Mouse (Mus musculus): ENCODE data around the gene Hapln2. TPM values are rescaled to one million over a fixed set of nuclear protein-coding genes. Genes with fewer than 3 reads are reported as not detected.

The Hapln2 gene
- total RNA-seq, 2 experiments from 2014 or later = 11.3 to 13.5 TPM

DNA sequence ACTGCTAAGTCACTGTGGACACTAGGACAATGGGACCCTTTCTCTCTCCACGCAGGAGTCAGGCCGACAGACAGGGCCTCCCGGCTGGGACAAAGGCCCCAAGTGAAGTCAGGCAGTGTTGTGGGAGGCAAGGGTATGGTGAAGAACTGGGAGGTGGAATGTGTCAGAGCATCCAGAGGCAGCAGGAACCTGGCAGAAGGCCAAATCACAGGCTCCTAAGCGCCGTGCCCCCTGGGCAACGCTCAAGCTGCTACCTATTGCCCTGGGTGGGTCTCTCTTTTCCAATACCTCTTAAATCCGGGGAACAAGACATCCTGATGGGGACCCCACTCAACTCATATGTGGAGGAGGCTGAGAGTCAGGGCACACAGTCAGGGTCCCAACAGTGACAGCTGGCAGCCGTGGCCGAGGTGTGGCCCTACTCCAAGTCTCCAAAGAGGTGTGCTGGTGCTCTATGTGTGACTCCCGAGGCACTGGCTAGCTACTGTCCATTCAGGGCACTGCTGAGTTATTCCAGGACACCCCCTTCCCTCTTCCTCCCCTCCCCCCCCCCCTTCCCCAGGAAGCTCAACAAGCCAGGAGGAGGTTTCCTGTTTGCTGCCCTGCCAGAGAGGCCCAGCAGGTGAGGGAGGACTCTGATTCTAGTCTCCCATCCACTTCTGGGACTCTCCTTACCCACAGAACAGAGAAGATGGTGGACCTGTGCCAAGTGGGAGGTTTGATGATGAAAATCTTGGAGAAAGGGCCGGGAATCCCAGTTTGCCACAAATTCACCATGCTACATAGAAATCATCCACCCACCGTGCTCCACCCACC is 41.7 kb downstream of the Hapln2 start:
- H3K4me3 ChIP-seq = no peak overlapping the region
- no peak for TF ChIP-seq CTCF (IDR thresholded peaks at IDR 0.05)
- peak overlapping the region; percentile 24; the same call in 1 of the 2 replicates for H3K27ac ChIP-seq
- intact Hi-C loops (cut with DNase I) = no loop called here
- DNase-seq (ENCODE audit: extremely low spot score in 1 of 2, low spot score in 2 of 2) = no peak

DNA sequence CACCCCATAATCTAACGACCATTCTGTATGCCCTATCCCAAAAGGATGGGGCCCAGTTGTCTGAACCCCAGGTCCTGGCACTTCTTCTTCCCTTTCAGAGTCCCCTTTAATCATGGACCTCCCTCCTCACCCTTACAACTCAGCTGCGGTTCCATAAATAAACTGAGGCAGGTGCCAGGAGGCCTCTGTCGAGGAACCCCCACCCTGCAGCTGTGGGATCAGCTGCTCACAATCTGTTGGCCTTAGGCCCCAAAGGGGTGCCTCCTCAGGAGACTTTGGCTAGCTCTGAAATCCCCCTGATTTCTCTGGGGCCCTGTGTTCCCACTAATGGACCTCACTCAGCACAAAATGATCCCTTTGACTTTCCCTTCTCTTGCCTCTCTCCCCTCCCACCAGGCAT is 43.3 kb downstream of the Hapln2 start:
- Histone ChIP-seq H3K4me3 (no peak overlapping the region), H3K27ac (no peak overlapping the region)
- no peak for TF ChIP-seq CTCF (IDR thresholded peaks at IDR 0.05)
- intact Hi-C loops (cut with DNase I) = no loop called here
- DNase-seq (ENCODE audit: extremely low spot score in 1 of 2, low spot score in 2 of 2) = no peak

DNA sequence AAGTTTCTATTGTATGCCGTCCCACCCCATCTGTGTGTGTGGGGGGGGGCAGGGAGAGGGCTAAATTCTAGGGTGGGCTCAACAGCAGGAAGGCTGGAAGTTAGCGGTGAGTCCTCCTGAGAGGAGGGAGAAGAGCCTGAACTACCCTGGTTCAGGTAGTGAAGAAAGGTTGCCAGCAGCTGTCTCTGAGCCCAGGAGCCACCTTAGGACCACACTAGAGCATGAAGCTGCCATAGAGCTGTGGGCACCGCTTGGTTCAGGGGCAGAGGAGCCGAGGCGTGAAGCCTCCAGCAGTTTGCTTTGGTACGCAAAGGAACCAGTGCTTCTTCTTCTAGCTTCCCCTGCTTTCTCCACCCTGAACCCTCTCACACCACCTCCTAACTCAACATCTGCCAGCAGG is 43.8 kb downstream of the Hapln2 start:
- no peak overlapping the region for H3K27ac ChIP-seq
- intact Hi-C loops (cut with DNase I) = no loop called here
- TF ChIP-seq CTCF (IDR thresholded peaks at IDR 0.05) = no peak
- H3K4me3 ChIP-seq = no peak overlapping the region
- no peak for DNase-seq (ENCODE audit: extremely low spot score in 1 of 2, low spot score in 2 of 2)

DNA sequence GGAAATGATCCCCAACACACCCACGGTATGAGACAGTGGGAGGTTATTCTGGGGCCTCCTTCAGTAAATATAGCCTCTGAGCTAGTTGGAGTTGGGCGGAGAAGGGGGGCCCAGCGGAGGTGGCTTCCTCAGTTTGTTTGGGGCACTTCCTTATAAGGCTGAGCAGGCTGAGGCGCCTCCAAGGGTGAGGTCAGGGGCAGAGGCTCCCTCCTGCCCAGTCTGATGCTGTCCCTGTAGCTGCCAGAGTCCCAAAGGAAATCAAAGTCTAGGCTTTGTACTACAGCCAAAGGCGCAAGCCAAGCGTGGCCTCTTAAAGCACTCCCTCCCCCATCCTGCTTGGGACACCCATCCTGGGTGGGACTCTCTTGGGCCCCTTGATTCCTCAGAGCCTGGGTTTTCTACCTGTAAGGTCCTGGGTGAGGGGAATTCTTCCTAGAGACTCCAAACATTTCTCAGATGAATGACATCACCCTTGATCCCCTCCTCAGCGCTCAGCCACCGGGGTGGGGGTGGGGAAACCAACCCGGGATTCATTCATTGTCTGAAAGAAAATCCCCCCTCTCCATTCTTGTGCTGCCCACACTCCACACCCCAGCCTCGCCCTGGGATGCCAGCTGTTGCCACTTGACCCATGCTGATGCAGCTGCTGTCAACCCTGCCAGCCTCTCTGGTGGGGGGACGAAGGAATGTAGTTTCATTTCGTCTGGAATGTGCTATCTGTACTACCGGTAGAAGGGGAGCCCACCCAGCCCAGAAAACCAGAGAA is 44.4 kb downstream of the Hapln2 start:
- H3K27ac ChIP-seq = peak overlapping the region; percentile 75; the same call in 1 of the 2 replicates
- intact Hi-C loops (cut with DNase I) = no loop called here
- H3K4me3 ChIP-seq = no peak overlapping the region
- DNase-seq (ENCODE audit: extremely low spot score in 1 of 2, low spot score in 2 of 2) = no peak
- no peak for TF ChIP-seq CTCF (IDR thresholded peaks at IDR 0.05)

DNA sequence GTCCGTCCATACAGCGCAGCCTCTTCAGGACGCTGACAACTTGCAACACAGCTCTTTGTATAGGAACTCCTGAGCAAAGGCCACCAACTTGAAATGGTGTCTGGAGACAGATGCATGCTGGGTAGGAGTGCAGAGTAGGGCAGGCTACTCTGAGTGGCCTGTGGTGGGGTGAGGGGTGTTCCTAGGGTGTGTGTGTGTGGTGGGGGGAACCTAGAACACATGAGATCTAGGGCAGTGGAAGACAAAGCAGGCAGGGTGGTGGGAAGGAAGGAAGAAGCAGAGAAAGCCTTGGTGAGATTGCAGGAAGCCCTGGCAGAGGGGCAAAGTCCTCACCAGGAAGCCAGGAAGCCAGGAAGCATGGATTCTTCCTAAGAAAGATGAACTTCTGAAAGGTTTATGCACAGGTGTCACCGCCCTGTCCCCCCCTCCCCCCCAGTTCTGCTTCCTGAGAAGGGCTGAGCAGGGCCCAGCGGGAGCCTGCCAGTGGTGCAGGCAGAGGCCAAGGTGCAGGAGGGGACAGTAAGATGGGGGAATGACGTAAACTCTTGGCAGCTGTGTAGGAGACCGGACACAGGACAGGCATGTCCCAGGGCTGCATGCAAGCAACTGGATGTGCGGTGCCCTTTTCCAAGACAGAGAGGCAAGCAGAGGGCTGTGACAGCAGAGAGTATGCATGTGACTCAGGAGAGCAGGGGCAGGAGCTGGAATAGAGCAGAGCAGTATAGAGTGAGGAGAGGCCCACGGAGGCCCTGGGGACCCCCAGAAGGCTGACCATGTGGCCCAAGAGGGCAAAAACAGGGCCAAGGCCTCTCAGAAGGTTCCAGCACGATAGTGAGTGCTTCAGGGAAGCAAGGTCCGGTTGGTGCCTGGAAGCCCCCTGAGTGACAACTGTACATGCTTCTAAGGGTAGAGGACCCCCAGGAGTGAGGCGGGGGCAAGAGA is 45.2 kb downstream of the Hapln2 start:
- intact Hi-C loops (cut with DNase I) = no loop called here
- Histone ChIP-seq H3K4me3 (no peak overlapping the region), H3K27ac (peak overlapping the region; percentile 75; the same call in 1 of the 2 replicates)
- no peak for TF ChIP-seq CTCF (IDR thresholded peaks at IDR 0.05)
- DNase-seq (ENCODE audit: extremely low spot score in 1 of 2, low spot score in 2 of 2) = no peak

DNA sequence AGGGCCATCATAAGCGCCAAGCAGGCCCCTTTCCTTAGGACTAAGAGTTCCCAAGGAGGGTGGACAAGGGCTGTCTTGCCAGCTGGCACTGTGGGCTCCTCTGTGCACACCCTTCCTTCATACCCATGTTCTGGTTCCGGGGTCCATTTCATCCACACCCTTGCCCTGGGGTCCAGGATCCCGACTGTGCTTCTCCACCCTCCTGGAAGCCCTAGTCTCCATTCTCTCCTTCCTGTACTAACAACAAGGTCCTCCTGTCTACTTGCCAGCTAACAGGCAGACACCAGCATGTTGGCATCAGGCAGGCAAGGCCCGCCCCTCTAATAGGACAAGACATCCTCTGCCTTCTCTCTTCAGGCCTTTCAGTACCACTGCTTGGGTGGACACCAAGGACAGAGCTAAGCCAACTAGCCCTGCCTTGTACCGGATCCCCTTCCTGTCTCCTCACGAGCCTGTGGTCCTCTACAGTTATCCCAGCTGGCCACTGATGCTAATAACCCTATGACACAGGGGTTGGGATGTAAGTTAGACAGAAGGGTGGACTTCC is 46.1 kb downstream of the Hapln2 start:
- no peak overlapping the region for H3K27ac ChIP-seq
- TF ChIP-seq CTCF (IDR thresholded peaks at IDR 0.05) = no peak
- H3K4me3 ChIP-seq = no peak overlapping the region
- DNase-seq (ENCODE audit: extremely low spot score in 1 of 2, low spot score in 2 of 2) = no peak
- intact Hi-C loops (cut with DNase I) = no loop called here

DNA sequence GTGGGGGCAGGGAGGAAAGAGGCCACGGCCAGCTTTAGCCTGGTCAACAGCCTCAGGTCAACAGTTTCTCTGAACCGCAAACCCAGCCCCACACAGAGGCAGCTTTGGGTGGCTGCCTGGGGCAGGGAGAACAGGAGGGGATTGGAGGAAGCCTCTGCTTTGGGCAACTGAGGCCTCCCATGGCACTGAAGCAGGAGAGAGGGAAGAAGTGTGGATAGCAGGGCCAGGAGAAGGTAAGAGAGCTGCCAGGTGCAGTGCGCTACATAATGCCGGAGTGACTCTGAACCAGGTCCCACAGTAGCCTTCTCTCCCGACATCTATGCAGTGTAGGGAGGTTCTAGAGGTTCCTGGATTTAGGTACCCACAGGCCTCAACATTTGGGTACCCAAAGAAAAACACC is 46.7 kb downstream of the Hapln2 start:
- Histone ChIP-seq H3K4me3 (no peak overlapping the region), H3K27ac (no peak overlapping the region)
- intact Hi-C loops (cut with DNase I) = no loop called here
- DNase-seq (ENCODE audit: extremely low spot score in 1 of 2, low spot score in 2 of 2) = no peak
- TF ChIP-seq CTCF (IDR thresholded peaks at IDR 0.05) = no peak

DNA sequence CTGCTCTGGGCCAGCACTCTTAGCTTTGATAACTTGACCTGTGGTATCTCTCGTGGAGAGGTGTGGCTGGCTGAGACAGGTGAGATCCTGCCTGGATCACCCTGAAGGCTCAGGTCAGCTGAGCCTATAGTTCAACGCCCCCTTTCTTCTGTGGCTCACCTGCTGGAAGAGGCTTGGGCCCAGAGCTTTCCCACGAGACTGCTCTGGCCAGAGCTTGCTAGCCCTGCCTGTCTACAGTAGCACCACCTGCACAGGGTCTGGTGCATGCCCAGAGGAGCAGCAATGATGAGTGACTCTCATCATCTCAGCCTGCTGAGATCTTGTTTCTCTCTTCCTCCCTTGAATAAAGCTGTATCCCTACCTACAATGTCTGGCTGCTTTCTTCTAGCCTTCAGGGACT is 47.3 kb downstream of the Hapln2 start:
- no peak overlapping the region for H3K4me3 ChIP-seq
- no peak for DNase-seq (ENCODE audit: extremely low spot score in 1 of 2, low spot score in 2 of 2)
- H3K27ac ChIP-seq = no peak overlapping the region
- intact Hi-C loops (cut with DNase I) = no loop called here
- TF ChIP-seq CTCF (IDR thresholded peaks at IDR 0.05) = no peak

DNA sequence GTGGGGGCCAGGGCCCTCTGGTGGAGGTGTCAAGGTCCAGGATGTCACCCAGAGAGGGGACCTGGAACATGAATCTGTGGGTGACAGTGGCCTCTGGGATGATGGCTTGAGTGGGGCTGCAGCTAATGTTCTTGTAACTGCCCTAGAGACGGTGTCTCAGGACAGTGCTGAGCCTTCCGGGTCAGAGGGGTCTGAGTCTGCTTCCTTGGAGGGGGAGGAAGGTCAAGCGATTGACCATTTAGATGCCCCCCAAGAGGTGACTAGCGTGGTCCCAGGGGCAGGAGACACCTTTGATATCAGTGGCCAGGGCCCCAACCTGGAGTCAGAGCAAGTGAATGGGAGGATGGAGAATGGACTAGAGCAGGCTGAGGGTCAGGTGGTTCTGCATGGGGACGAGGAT is 47.9 kb downstream of the Hapln2 start:
- intact Hi-C loops (cut with DNase I) = no loop called here
- no peak for DNase-seq (ENCODE audit: extremely low spot score in 1 of 2, low spot score in 2 of 2)
- H3K27ac ChIP-seq = no peak overlapping the region
- H3K4me3 ChIP-seq = no peak overlapping the region
- no peak for TF ChIP-seq CTCF (IDR thresholded peaks at IDR 0.05)

DNA sequence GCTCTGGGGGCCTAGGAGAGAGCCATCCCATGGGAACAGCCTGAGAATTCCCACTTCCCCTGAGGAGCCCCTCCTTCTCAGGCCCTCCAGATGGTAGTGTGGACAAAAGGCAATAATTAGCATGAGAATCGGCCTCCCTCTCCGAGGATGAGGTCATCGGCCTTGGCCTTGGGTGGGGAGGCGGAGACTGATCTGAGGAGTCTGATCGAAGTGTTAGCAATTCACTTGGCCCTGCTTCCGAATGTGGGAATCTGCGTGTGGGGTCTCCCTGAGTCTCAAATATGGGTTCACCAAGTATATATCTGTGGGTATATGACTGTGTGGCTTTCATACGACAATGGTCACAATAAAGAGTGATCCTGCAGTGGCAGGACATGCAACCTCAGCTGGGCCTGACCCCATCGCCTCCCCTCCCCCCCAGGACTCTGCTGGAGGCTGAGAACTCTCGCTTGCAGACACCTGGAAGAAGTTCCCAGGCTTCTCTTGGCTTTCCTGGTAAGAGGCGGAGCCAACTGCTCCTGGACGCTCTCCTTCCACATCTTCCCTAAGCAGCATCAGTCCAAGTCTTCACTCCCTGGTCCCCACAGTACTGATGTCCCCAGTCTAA is 52.9 kb downstream of the Hapln2 start:
- no peak for TF ChIP-seq CTCF (IDR thresholded peaks at IDR 0.05)
- intact Hi-C loops (cut with DNase I) = no loop called here
- no peak for DNase-seq (ENCODE audit: extremely low spot score in 1 of 2, low spot score in 2 of 2)

More for the DNA sequence above, 52.9 kb downstream of the Hapln2 start:
- H3K27ac ChIP-seq = no peak overlapping the region
- H3K4me3 ChIP-seq = no peak overlapping the region

Measured in left cerebral cortex, adult 2 months (tissue).